Mouse (Mus musculus) liver, embryonic 13.5 days (tissue): Measurements from ENCODE around the gene Gramd1b. TPM values are rescaled to one million over a fixed set of nuclear protein-coding genes. Genes with fewer than 3 reads are reported as not detected.

Experiments
- ATAC-seq: fragments of 200-750 bp; cut with Nextera tagmentation; 2 replicates; pipeline ENCODE4 v1.8.0; 2017; ENCODE audit warnings: low read depth, mild to moderate bottlenecking, moderate number of reproducible peaks, moderate library complexity
- DNase-seq: peaks from one replicate; pipeline ENCODE4 v3.0.0; 2022
- H3K27ac ChIP-seq: fragments of 300-500 bp; sonication (generic); 2 replicates; pipeline ENCODE4 v1.5.1; 2015; ENCODE audit warnings: moderate library complexity, mild to moderate bottlenecking, inconsistent platforms
- H3K27me3 ChIP-seq: fragments of 300-500 bp; sonication (generic); 2 replicates; pipeline ENCODE4 v1.6.1; 2015; ENCODE audit warnings: mild to moderate bottlenecking, inconsistent platforms
- H3K36me3 ChIP-seq: fragments of 300-500 bp; sonication (generic); 2 replicates; pipeline ENCODE4 v1.6.1; 2015; ENCODE audit warnings: mild to moderate bottlenecking, inconsistent platforms
- H3K4me1 ChIP-seq: fragments of 300-500 bp; sonication (generic); replicated peaks from 2 replicates; pipeline ENCODE4 v1.6.1; 2015; ENCODE audit warnings: inconsistent platforms
- H3K4me2 ChIP-seq: fragments of 300-500 bp; sonication (generic); 2 replicates; pipeline ENCODE4 v1.6.1; 2015; ENCODE audit warnings: inconsistent platforms, mild to moderate bottlenecking, moderate library complexity
- H3K4me3 ChIP-seq: fragments of 300-500 bp; sonication (generic); replicated peaks from 2 replicates; pipeline ENCODE4 v1.5.1; 2015; ENCODE audit warnings: mild to moderate bottlenecking, inconsistent platforms
- H3K9ac ChIP-seq: fragments of 300-500 bp; sonication (generic); 2 replicates; pipeline ENCODE4 v1.6.1; 2015; ENCODE audit warnings: mild to moderate bottlenecking, inconsistent platforms
- H3K9me3 ChIP-seq: fragments of 300-500 bp; sonication (generic); replicated peaks from 2 replicates; pipeline ENCODE4 v1.6.1; 2016; ENCODE audit warnings: inconsistent platforms
- WGBS: fragments of 180-500 bp; shearing (Covaris S2); methylation state at CpG from one replicate; pipeline ENCODE4 v1.1.7; 2015; ENCODE audit not compliant: insufficient replicate concordance; 5-methylcytosine and 5-hydroxymethylcytosine counted together
- polyA plus RNA-seq: library from polyadenylated mRNA; unstranded; fragments of >200 nt; fragmentation: Nextera tagmentation; extraction: Ambion mirVana; gene quantifications from 2 replicates; pipeline ENCODE4 v1.2.1, GENCODE M21; 2015

The Gramd1b gene
- polyA plus RNA-seq, 1 experiment from 2014 or later: 0.44 TPM

- Histone ChIP-seq H3K9me3 (no peaks in the 10 kb centered on the region), H3K36me3 (no peaks in the 10 kb centered on the region), H3K4me1 (no peaks in the 10 kb centered on the region), H3K27ac (no peak overlapping the region), H3K9ac (no peak overlapping the region), H3K4me2 (no peak overlapping the region), H3K4me3 (no peak overlapping the region), H3K27me3 (no peaks in the 10 kb centered on the region)
- DNase-seq: no peak
- 72% methylated on average over 9 of the region's 9 CpGs for WGBS
- no peak for ATAC-seq
These were observed 58.1 kb downstream of the Gramd1b start for GRCm38 (mm10) chr9:40472961-40473510.

- Histone ChIP-seq H3K9me3 (no peaks in the 10 kb centered on the region), H3K27ac (no peak overlapping the region), H3K4me1 (peaks cover 14% of the 10 kb centered on the region; the same call in 1 of the 2 replicates), H3K4me3 (no peak overlapping the region), H3K36me3 (no peaks in the 10 kb centered on the region), H3K4me2 (no peak overlapping the region), H3K27me3 (no peaks in the 10 kb centered on the region), H3K9ac (no peak overlapping the region)
- no peak for DNase-seq
- ATAC-seq: no peak
- 43% methylated on average over 15 of the region's 15 CpGs for WGBS
These were observed 61.6 kb downstream of the Gramd1b start for GRCm38 (mm10) chr9:40469403-40470137.

- no peaks in the 10 kb centered on the region for H3K36me3 ChIP-seq
- no peak overlapping the region for H3K27ac ChIP-seq
- 47% methylated on average over 7 of the region's 7 CpGs for WGBS
- H3K9me3 ChIP-seq: no peaks in the 10 kb centered on the region
- no peak overlapping the region for H3K4me3 ChIP-seq
- no peaks in the 10 kb centered on the region for H3K27me3 ChIP-seq
- no peak overlapping the region for H3K4me2 ChIP-seq
- H3K4me1 ChIP-seq: peaks cover 14% of the 10 kb centered on the region; the same call in 1 of the 2 replicates
- H3K9ac ChIP-seq: no peak overlapping the region
- DNase-seq (no peak), ATAC-seq (no peak)
These were observed 64.4 kb downstream of the Gramd1b start for GRCm38 (mm10) chr9:40466782-40467181.

- Histone ChIP-seq H3K4me3 (no peak overlapping the region), H3K4me2 (no peak overlapping the region), H3K27ac (no peak overlapping the region), H3K4me1 (peaks cover 21% of the 10 kb centered on the region; the same call in 1 of the 2 replicates), H3K27me3 (no peaks in the 10 kb centered on the region), H3K9me3 (no peaks in the 10 kb centered on the region), H3K36me3 (no peaks in the 10 kb centered on the region), H3K9ac (no peak overlapping the region)
- no peak for ATAC-seq
- WGBS: 65% methylated on average over 5 of the region's 5 CpGs
- DNase-seq: no peak
These were observed 65.6 kb downstream of the Gramd1b start for GRCm38 (mm10) chr9:40465596-40465995.

- H3K4me2 ChIP-seq: no peak overlapping the region
- no peaks in the 10 kb centered on the region for H3K27me3 ChIP-seq
- H3K9me3 ChIP-seq: no peaks in the 10 kb centered on the region
- no peaks in the 10 kb centered on the region for H3K36me3 ChIP-seq
- no peak overlapping the region for H3K4me3 ChIP-seq
- WGBS: 70% methylated on average over 6 of the region's 6 CpGs
- H3K9ac ChIP-seq: no peak overlapping the region
- ATAC-seq (no peak), DNase-seq (no peak)
- H3K27ac ChIP-seq: no peak overlapping the region
- H3K4me1 ChIP-seq: peaks cover 23% of the 10 kb centered on the region; the same call in 1 of the 2 replicates
These were observed 68.8 kb downstream of the Gramd1b start for GRCm38 (mm10) chr9:40462401-40462800.

GRCm38 (mm10) chr9:40460781-40461180 lies 70.4 kb downstream of the Gramd1b start:
- Histone ChIP-seq H3K27ac (no peak overlapping the region), H3K36me3 (no peaks in the 10 kb centered on the region), H3K4me2 (no peak overlapping the region), H3K27me3 (peaks cover 10% of the 10 kb centered on the region; the same call in 1 of the 2 replicates), H3K9me3 (no peaks in the 10 kb centered on the region), H3K9ac (no peak overlapping the region), H3K4me1 (peaks cover 19% of the 10 kb centered on the region; the same call in 1 of the 2 replicates), H3K4me3 (no peak overlapping the region)
- no peak for DNase-seq
- WGBS: 11% methylated on average over 6 of the region's 6 CpGs
- ATAC-seq: no peak

GRCm38 (mm10) chr9:40459304-40460280 lies 71.6 kb downstream of the Gramd1b start:
- H3K27ac ChIP-seq: no peak overlapping the region
- peaks cover 21% of the 10 kb centered on the region for H3K27me3 ChIP-seq
- H3K36me3 ChIP-seq: no peaks in the 10 kb centered on the region
- no peak for DNase-seq
- no peak overlapping the region for H3K4me2 ChIP-seq
- no peak overlapping the region for H3K9ac ChIP-seq
- 49% methylated on average over 5 of the region's 5 CpGs for WGBS
- H3K4me3 ChIP-seq: no peak overlapping the region
- H3K4me1 ChIP-seq: peaks cover 18% of the 10 kb centered on the region; the same call in 1 of the 2 replicates
- ATAC-seq: no peak
- no peaks in the 10 kb centered on the region for H3K9me3 ChIP-seq

GRCm38 (mm10) chr9:40458559-40459303 lies 72.5 kb downstream of the Gramd1b start:
- Histone ChIP-seq H3K4me3 (no peak overlapping the region), H3K4me2 (no peak overlapping the region), H3K36me3 (no peaks in the 10 kb centered on the region), H3K4me1 (peaks cover 18% of the 10 kb centered on the region; the same call in 1 of the 2 replicates), H3K9ac (no peak overlapping the region), H3K27ac (no peak overlapping the region), H3K9me3 (no peaks in the 10 kb centered on the region), H3K27me3 (peaks cover 24% of the 10 kb centered on the region)
- no peak for DNase-seq
- WGBS: 57% methylated on average over 4 of the region's 4 CpGs
- ATAC-seq: no peak

GRCm38 (mm10) chr9:40457448-40457847 lies 73.7 kb downstream of the Gramd1b start:
- WGBS: 30% methylated on average over 5 of the region's 5 CpGs
- H3K9ac ChIP-seq: no peak overlapping the region
- H3K27ac ChIP-seq: no peak overlapping the region
- H3K4me1 ChIP-seq: peaks cover 18% of the 10 kb centered on the region; the same call in 1 of the 2 replicates
- no peaks in the 10 kb centered on the region for H3K9me3 ChIP-seq
- H3K36me3 ChIP-seq: no peaks in the 10 kb centered on the region
- H3K4me2 ChIP-seq: no peak overlapping the region
- no peak overlapping the region for H3K4me3 ChIP-seq
- DNase-seq (no peak), ATAC-seq (no peak)
- peaks cover 24% of the 10 kb centered on the region for H3K27me3 ChIP-seq

- peaks cover 17% of the 10 kb centered on the region; the same call in 1 of the 2 replicates for H3K4me1 ChIP-seq
- H3K27ac ChIP-seq: 0 out of 2 replicates have a peak overlapping the region, but pooled peaks have one; percentile 23
- WGBS: 4% methylated on average over 7 of the region's 7 CpGs
- peak overlapping the region; percentile 55; the same call in 1 of the 2 replicates for H3K9ac ChIP-seq
- H3K4me2 ChIP-seq: peak overlapping the region; percentile 81
- ATAC-seq (peak; percentile 50), DNase-seq (no peak)
- no peaks in the 10 kb centered on the region for H3K9me3 ChIP-seq
- peak overlapping the region; percentile 61 for H3K4me3 ChIP-seq
- H3K27me3 ChIP-seq: peaks cover 24% of the 10 kb centered on the region
- no peaks in the 10 kb centered on the region for H3K36me3 ChIP-seq
These were observed 75.0 kb downstream of the Gramd1b start for GRCm38 (mm10) chr9:40456191-40456590.
